ENCODE assay signal across 8 mouse cellular contexts in genomic region chr14:60176891-60177613, GRCm38 (mm10). TPM values are rescaled to one million over a fixed set of nuclear protein-coding genes. Genes with fewer than 3 reads are reported as not detected.
DNase-seq lines count a peak whose midpoint lies in the region; ATAC-seq and TF ChIP-seq lines count a peak whose summit lies in the region.

No protein-coding gene starts in this region.

- H3K27me3 ChIP-seq in forebrain, embryonic 10.5 days (ENCODE audit: poor library complexity, severe bottlenecking), result peaks cover 63% of the 10 kb centered on the region
- H3K27me3 ChIP-seq in liver, postnatal 0 days (ENCODE audit: insufficient read depth, low read length), result peaks cover 5% of the 10 kb centered on the region; the same call in 1 of the 2 replicates

- H3K27ac ChIP-seq in bone marrow macrophage, adult 2 months (ENCODE audit: insufficient read depth, low read depth, low read length), result no peak overlapping the region
- peak overlapping the region; percentile 76 for H3K27ac ChIP-seq in forebrain, embryonic 10.5 days
- peak overlapping the region; percentile 84 for H3K27ac ChIP-seq in liver, postnatal 0 days (ENCODE audit: low read depth)

- H3K4me2 ChIP-seq in liver, postnatal 0 days (ENCODE audit: low read depth, low read length), result peak overlapping the region; percentile 81

- WGBS in forebrain, embryonic 10.5 days, result 1% methylated on average over 84 of the region's 84 CpGs
- 2% methylated on average over 65 of the region's 84 CpGs for WGBS in liver, postnatal 0 days (ENCODE audit: insufficient replicate concordance)

- no peak for TF ChIP-seq POLR2A in bone marrow macrophage, adult 2 months (IDR thresholded peaks at IDR 0.05; ENCODE audit: borderline replicate concordance, low read depth, low read length)

- peak overlapping the region; percentile 60 for H3K9ac ChIP-seq in liver, postnatal 0 days (replicated peaks)

- TF ChIP-seq EP300 in liver, postnatal 0 days (IDR thresholded peaks at IDR 0.05; ENCODE audit: low read depth), result no peak

- no peaks in the 10 kb centered on the region for H3K9me3 ChIP-seq in forebrain, embryonic 10.5 days
- no peaks in the 10 kb centered on the region for H3K9me3 ChIP-seq in liver, postnatal 0 days (ENCODE audit: low read length)

- DNase-seq in ES-CJ7 (ENCODE audit: low read depth, low spot score), result peak; percentile 21
- DNase-seq in forebrain, embryonic 10.5 days (ENCODE audit: extremely low spot score, low spot score), result peak; percentile 44
- peak; percentile 61 for DNase-seq in heart, postnatal 4 days
- peak; percentile 61 to 63 for DNase-seq in layer of hippocampus, adult 8-10 months (ENCODE audit: low spot score in 2 of 2)
- peak; percentile 81 for DNase-seq in liver, postnatal 0 days
- DNase-seq in ovary, adult 18-20 months (ENCODE audit: low spot score), result peak; percentile 23
- peak; percentile 90 for DNase-seq in yolk sac, embryonic 10.5 days (ENCODE audit: low spot score)

- ATAC-seq in liver, postnatal 0 days, result peak; percentile 87

- no peak for TF ChIP-seq CTCF in bone marrow macrophage, adult 2 months (IDR thresholded peaks at IDR 0.05; ENCODE audit: low read depth, low read length)
- TF ChIP-seq CTCF in liver, postnatal 0 days (IDR thresholded peaks at IDR 0.05; ENCODE audit: low read depth), result no peak

- no peaks in the 10 kb centered on the region for H3K4me1 ChIP-seq in bone marrow macrophage, adult 2 months (ENCODE audit: control insufficient read depth, insufficient read depth, low read length)
- H3K4me1 ChIP-seq in forebrain, embryonic 10.5 days, result peaks cover 27% of the 10 kb centered on the region
- H3K4me1 ChIP-seq in liver, postnatal 0 days (ENCODE audit: insufficient read depth), result peaks cover 21% of the 10 kb centered on the region

- no peaks in the 10 kb centered on the region for H3K36me3 ChIP-seq in forebrain, embryonic 10.5 days (replicated peaks)
- H3K36me3 ChIP-seq in liver, postnatal 0 days (replicated peaks; ENCODE audit: insufficient read depth, low read length), result no peaks in the 10 kb centered on the region

- peak overlapping the region; percentile 59 for H3K4me3 ChIP-seq in bone marrow macrophage, adult 2 months (ENCODE audit: insufficient read depth, low read length)
- peak overlapping the region; percentile 64 for H3K4me3 ChIP-seq in forebrain, embryonic 10.5 days
- peak overlapping the region; percentile 71 for H3K4me3 ChIP-seq in liver, postnatal 0 days (ENCODE audit: low read depth, low read length)

RNA-seq across cellular contexts. Expression of gene Atp8a2, which starts 19.9 kb away (rescaled TPM):
- 0.16 and 0.77 TPM in 2 replicates for polyA plus RNA-seq in bone marrow macrophage, adult 2 months (2012; ENCODE audit: insufficient read depth, insufficient read length, missing spikeins)
- polyA plus RNA-seq in forebrain, embryonic 10.5 days (2016; fragmentation: Nextera tagmentation; extraction: Ambion mirVana), result 2.3 and 2.8 TPM in 2 replicates
- 1 to 10 TPM; 5.6 to 8.1 TPM for total RNA-seq in heart, postnatal 4 days (2021)
- total RNA-seq in layer of hippocampus, adult 8-10 months (2022), result 10 to 100 TPM; 42.6 to 51.0 (median 49.1) TPM
- polyA plus RNA-seq in liver, postnatal 0 days (2015; fragmentation: Nextera tagmentation; extraction: Ambion mirVana), result 5.6 and 7.5 TPM in 2 replicates

Comparison
In these comparisons a context has a peak if more than half of its experiments do, and no peak if none do; other contexts are left out.
1. DNase-seq: peak in every context shown above with its lines; median percentile 90 in yolk sac, embryonic 10.5 days; 81 in liver, postnatal 0 days; 62 in layer of hippocampus, adult 8-10 months; 61 in heart, postnatal 4 days; 44 in forebrain, embryonic 10.5 days; 23 in ovary, adult 18-20 months; 21 in ES-CJ7.